Mouse (Mus musculus): Measurements from ENCODE around the gene Rps6kl1. TPM values are rescaled to one million over a fixed set of nuclear protein-coding genes. Genes with fewer than 3 reads are reported as not detected.

Gene Rps6kl1
- total and polyA plus RNA-seq, 2 experiments from 2014 or later: 35.0 to 48.6 TPM

DNA sequence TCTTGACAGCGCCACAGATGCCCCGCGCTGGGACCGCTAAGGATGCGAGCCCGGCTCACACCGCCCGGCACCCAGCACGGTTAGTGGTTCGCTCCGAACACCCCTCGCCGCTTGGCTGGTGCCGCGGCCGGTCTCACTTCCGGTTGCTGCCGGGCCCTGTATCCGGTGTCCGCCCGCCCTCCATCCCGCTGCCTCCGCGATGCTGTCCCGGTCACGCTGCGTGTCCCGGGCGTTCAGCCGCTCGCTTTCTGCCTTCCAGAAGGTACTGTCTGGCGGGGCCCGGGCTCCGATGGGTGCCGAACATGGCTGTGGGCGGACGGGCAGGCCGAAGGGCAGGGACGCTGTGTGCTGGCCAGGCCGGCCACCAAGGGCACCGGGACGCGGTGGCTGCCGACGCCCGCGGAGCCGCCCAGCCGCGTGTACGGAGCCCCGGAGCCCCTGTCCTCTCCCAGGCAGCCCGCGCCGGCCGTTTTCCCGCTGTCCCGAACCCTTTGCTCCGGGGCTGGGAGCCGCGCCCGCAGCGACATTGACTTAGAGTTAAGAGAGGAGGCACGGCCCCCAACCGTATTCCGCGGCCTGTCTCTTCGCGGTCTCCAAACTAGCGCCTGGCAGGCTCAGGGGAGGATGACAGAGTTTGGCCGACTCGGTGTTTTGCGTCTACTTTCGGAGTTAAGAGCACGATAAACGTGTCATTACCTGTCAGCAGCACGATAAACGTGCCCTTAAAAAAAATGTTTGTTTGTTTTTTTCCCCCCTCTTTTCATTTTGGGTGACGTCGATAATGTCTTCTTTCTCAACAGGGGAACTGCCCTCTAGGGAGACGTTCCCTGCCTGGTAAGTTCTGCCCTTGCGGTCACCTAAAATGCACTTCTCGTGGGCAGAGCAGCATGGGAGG is 40.1 kb downstream of the Rps6kl1 start, which contains the start of the genes Prox2 and Dlst:
Prox2 (minus strand) TSS at position 62 of the 895 bp plus-strand sequence.
Dlst (plus strand) TSS at position 136 of the 895 bp plus-strand sequence.
- no peak for TF ChIP-seq CTCF (IDR thresholded peaks at IDR 0.05)
- WGBS: under 1% methylated on average over 82 of the region's 83 CpGs
- H3K9ac ChIP-seq (replicated peaks; ENCODE audit: low read length, poor library complexity, severe bottlenecking): peak within 1 kb of the TSS; percentile 78
- DNase-seq (ENCODE audit: low spot score) (peak; percentile 92), ATAC-seq (ENCODE audit: low FRiP score) (peak; percentile 95)
- no peaks in the 10 kb centered on the region for H3K36me3 ChIP-seq (ENCODE audit: insufficient read depth, low read length)
- peaks cover 10% of the 10 kb centered on the region for H3K4me1 ChIP-seq (ENCODE audit: insufficient read depth, low read length)
- no peaks in the 10 kb centered on the region for H3K27me3 ChIP-seq (ENCODE audit: insufficient read depth, low read length)
- H3K9me3 ChIP-seq (ENCODE audit: low read length): no peaks in the 10 kb centered on the region
- H3K4me2 ChIP-seq (ENCODE audit: low read depth, low read length, poor library complexity, severe bottlenecking): peak within 1 kb of the TSS; percentile 69
- H3K4me3 ChIP-seq (ENCODE audit: low read depth, low read length): peak within 1 kb of the TSS; percentile 100
- peak within 1 kb of the TSS; percentile 69 for H3K27ac ChIP-seq (ENCODE audit: low read depth, low read length)

GRCm38 (mm10) chr12:85110011-85110697 is 40.9 kb downstream of the Rps6kl1 start:
- no peaks in the 10 kb centered on the region for H3K27me3 ChIP-seq (ENCODE audit: insufficient read depth, low read length)
- 13% methylated on average over 18 of the region's 18 CpGs for WGBS
- peak overlapping the region; percentile 78 for H3K9ac ChIP-seq (replicated peaks; ENCODE audit: low read length, poor library complexity, severe bottlenecking)
- H3K36me3 ChIP-seq (ENCODE audit: insufficient read depth, low read length): no peaks in the 10 kb centered on the region
- no peak for TF ChIP-seq CTCF (IDR thresholded peaks at IDR 0.05)
- peak overlapping the region; percentile 69 for H3K27ac ChIP-seq (ENCODE audit: low read depth, low read length)
- DNase-seq (ENCODE audit: low spot score) (no peak), ATAC-seq (ENCODE audit: low FRiP score) (no peak)
- H3K4me2 ChIP-seq (ENCODE audit: low read depth, low read length, poor library complexity, severe bottlenecking): peak overlapping the region; percentile 69
- peak overlapping the region; percentile 100 for H3K4me3 ChIP-seq (ENCODE audit: low read depth, low read length)
- no peaks in the 10 kb centered on the region for H3K9me3 ChIP-seq (ENCODE audit: low read length)
- H3K4me1 ChIP-seq (ENCODE audit: insufficient read depth, low read length): peaks cover 10% of the 10 kb centered on the region

DNA sequence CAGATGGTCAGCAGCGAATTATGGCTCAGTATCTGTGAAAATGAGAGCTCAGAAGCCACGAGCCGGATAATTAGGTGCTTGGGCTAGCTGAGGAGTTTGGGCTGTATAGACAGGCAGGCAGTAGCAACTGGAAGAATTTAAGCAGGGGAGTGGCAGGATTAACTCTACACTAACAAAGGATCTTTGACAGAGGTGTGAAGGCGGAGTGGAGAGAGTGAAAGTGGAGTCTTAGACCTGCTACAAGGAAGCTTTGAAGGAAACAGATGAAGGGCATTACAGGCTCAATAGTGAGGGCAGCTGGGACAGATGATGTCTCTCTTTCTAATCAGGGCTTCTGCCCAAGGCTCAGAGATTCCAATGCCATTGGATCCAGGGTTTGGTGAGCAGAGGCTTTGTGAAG is 41.6 kb downstream of the Rps6kl1 start:
- H3K4me2 ChIP-seq (ENCODE audit: low read depth, low read length, poor library complexity, severe bottlenecking): no peak overlapping the region
- H3K27me3 ChIP-seq (ENCODE audit: insufficient read depth, low read length): no peaks in the 10 kb centered on the region
- no peaks in the 10 kb centered on the region for H3K36me3 ChIP-seq (ENCODE audit: insufficient read depth, low read length)
- H3K4me3 ChIP-seq (ENCODE audit: low read depth, low read length): no peak overlapping the region
- peaks cover 10% of the 10 kb centered on the region for H3K4me1 ChIP-seq (ENCODE audit: insufficient read depth, low read length)
- DNase-seq (ENCODE audit: low spot score) (no peak), ATAC-seq (ENCODE audit: low FRiP score) (no peak)
- no peak overlapping the region for H3K9ac ChIP-seq (replicated peaks; ENCODE audit: low read length, poor library complexity, severe bottlenecking)
- WGBS: 37% methylated on average over 4 of the region's 4 CpGs
- TF ChIP-seq CTCF (IDR thresholded peaks at IDR 0.05): no peak
- no peaks in the 10 kb centered on the region for H3K9me3 ChIP-seq (ENCODE audit: low read length)
- no peak overlapping the region for H3K27ac ChIP-seq (ENCODE audit: low read depth, low read length)

GRCm38 (mm10) chr12:85108643-85109042 is 42.4 kb downstream of the Rps6kl1 start:
- no peaks in the 10 kb centered on the region for H3K9me3 ChIP-seq (ENCODE audit: low read length)
- ATAC-seq (ENCODE audit: low FRiP score): no peak
- no peaks in the 10 kb centered on the region for H3K27me3 ChIP-seq (ENCODE audit: insufficient read depth, low read length)
- no peak for TF ChIP-seq CTCF (IDR thresholded peaks at IDR 0.05)
- H3K36me3 ChIP-seq (ENCODE audit: insufficient read depth, low read length): no peaks in the 10 kb centered on the region
- no peak overlapping the region for H3K9ac ChIP-seq (replicated peaks; ENCODE audit: low read length, poor library complexity, severe bottlenecking)
- no peak overlapping the region for H3K4me2 ChIP-seq (ENCODE audit: low read depth, low read length, poor library complexity, severe bottlenecking)
- H3K27ac ChIP-seq (ENCODE audit: low read depth, low read length): no peak overlapping the region
- DNase-seq (ENCODE audit: low spot score): no peak
- 59% methylated on average over 3 of the region's 3 CpGs for WGBS
- H3K4me1 ChIP-seq (ENCODE audit: insufficient read depth, low read length): peaks cover 10% of the 10 kb centered on the region
- no peak overlapping the region for H3K4me3 ChIP-seq (ENCODE audit: low read depth, low read length)

DNA sequence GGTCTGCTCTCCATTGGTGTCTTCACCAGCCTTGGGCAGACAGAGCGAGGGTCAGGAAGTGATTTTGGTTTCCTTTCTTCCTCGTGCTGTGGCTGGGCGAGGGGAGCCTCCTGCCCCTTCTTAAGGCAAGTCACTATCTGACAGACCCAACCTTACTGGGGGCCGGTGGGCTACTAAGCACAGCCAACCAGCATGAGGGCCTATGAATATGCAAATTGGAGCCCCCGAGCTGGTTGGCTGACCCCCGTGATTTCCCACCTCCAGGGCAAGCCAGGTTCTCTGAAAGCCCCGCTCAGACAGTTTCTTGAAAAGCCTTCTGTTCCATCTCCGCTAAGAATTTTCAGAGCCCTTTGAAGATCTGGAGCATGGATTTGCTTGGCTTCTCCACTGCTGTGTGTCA is 44.8 kb downstream of the Rps6kl1 start:
- Histone ChIP-seq H3K4me1 (ENCODE audit: insufficient read depth, low read length) (no peaks in the 10 kb centered on the region; the same call in 1 of the 2 replicates), H3K9ac (replicated peaks; ENCODE audit: low read length, poor library complexity, severe bottlenecking) (no peak overlapping the region), H3K27ac (ENCODE audit: low read depth, low read length) (no peak overlapping the region), H3K4me3 (ENCODE audit: low read depth, low read length) (no peak overlapping the region), H3K36me3 (ENCODE audit: insufficient read depth, low read length) (no peaks in the 10 kb centered on the region), H3K9me3 (ENCODE audit: low read length) (no peaks in the 10 kb centered on the region), H3K27me3 (ENCODE audit: insufficient read depth, low read length) (no peaks in the 10 kb centered on the region), H3K4me2 (ENCODE audit: low read depth, low read length, poor library complexity, severe bottlenecking) (no peak overlapping the region)
- DNase-seq (ENCODE audit: low spot score) (no peak), ATAC-seq (ENCODE audit: low FRiP score) (no peak)
- WGBS: 6% methylated on average over 8 of the region's 8 CpGs
- no peak for TF ChIP-seq CTCF (IDR thresholded peaks at IDR 0.05)

GRCm38 (mm10) chr12:85104789-85105188 is 46.3 kb downstream of the Rps6kl1 start:
- Histone ChIP-seq H3K27ac (ENCODE audit: low read depth, low read length) (no peak overlapping the region), H3K27me3 (ENCODE audit: insufficient read depth, low read length) (no peaks in the 10 kb centered on the region), H3K36me3 (ENCODE audit: insufficient read depth, low read length) (no peaks in the 10 kb centered on the region), H3K9me3 (ENCODE audit: low read length) (no peaks in the 10 kb centered on the region), H3K4me2 (ENCODE audit: low read depth, low read length, poor library complexity, severe bottlenecking) (no peak overlapping the region), H3K9ac (replicated peaks; ENCODE audit: low read length, poor library complexity, severe bottlenecking) (no peak overlapping the region), H3K4me3 (ENCODE audit: low read depth, low read length) (no peak overlapping the region), H3K4me1 (ENCODE audit: insufficient read depth, low read length) (no peaks in the 10 kb centered on the region; the same call in 1 of the 2 replicates)
- no peak for TF ChIP-seq CTCF (IDR thresholded peaks at IDR 0.05)
- WGBS: 88% methylated on average over 8 of the region's 8 CpGs
- ATAC-seq (ENCODE audit: low FRiP score) (no peak), DNase-seq (ENCODE audit: low spot score) (no peak)
